Mouse (Mus musculus) ES-Bruce4 (cell line): ENCODE measurements around the gene Fam107b.

Source experiments
- CTCF ChIP-seq: IDR thresholded peaks from one replicate; pipeline ENCODE4 v1.8.1; 2011; ENCODE audit warnings: low read depth, low read length
- EP300 ChIP-seq: IDR thresholded peaks from 2 replicates; pipeline ENCODE4 v1.6.1; 2011; ENCODE audit warnings: low read depth, low read length; ENCODE audit not compliant: insufficient read depth
- POLR2A ChIP-seq: IDR thresholded peaks from one replicate; pipeline ENCODE4 v1.8.1; 2011; ENCODE audit warnings: low read length; ENCODE audit not compliant: insufficient read depth

DNA sequence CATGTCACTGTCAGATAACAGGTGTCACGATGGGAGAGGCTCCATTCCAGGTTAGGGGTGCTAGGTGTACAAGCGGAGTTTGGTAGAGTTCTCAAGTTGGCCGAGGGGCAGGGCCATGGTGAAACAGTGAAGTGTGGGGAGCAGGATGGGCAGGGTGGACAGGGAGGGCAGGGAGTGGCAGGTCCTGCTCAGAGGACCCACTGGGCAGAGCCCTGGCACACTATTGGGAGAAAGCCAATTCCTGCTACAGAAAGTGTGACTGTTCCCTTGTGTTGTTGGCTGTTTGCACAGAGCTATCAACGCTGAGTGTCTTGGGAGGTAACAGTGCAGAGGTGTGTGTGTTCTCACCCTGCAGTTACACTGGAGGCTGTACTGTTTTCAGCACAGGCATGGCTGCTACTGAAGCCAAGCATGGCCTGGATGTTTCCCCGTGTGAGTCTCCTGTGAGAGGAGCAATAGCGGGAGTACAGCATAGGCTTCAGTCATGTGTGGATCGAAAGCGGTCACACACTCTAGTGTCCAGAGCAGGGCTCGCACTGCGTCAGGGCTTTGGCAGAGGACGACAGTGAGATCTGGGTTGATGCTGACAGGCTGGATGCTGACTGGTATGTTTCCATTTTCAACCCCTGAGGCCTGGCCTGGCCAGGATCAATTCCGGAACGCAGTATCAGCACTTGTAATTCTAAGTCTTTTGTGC is 175.8 kb downstream of the Fam107b start:
- TF ChIP-seq CTCF (no peak), POLR2A (no peak), EP300 (no peak)
